Mouse (Mus musculus): ENCODE results near the gene Arl5b.

The Arl5b gene

DNA sequence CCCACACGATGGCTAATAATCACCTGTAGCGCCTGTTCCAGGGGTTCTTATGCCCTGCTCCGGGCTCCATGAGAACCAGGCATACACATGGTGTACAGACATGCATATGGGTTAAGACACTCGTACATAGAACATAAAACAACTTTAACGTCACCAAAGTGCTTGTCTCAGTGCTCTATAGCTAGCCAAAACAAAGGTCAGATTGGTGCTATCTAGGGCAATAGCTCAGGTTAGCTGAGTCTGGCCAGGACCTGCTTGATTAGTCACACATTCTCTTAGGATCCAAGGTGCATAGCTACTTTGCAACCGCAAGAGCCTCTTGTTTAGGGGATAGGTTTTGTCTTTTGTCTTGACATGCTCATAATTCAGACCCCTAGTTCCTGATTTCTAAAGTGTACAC, 63.5 kb downstream of the Arl5b start:
- no peak for DNase-seq

- DNase-seq: no peak
These were observed 72.1 kb downstream of the Arl5b start for GRCm38 (mm10) chr2:15121217-15121680.

Measured in lung, adult 18-20 months (tissue).